Mouse (Mus musculus) common myeloid progenitor, adult 5-6 weeks (primary cell): ENCODE results near the gene Pramel1. TPM values are rescaled to one million over a fixed set of nuclear protein-coding genes. Genes with fewer than 3 reads are reported as not detected.
"Not testable (repeated sequence)": the region's sequence is repeated elsewhere in the genome, so short reads cannot be mapped to it uniquely, and the experiment has no call there.

ENCODE experiments used
- ATAC-seq: replicated peaks from 2 replicates; pipeline ENCODE4 v1.8.0; 2016; ENCODE audit warnings: low read depth, mild to moderate bottlenecking, moderate TSS enrichment, inconsistent platforms; ENCODE audit not compliant: poor library complexity, severe bottlenecking
- total RNA-seq: library from RNA; stranded (forward); fragments of 200-1000, 187-1606 nt; gene quantifications from 2 replicates; pipeline ENCODE4 v1.2.3, GENCODE M21; 2017

Pramel1 gene
- total RNA-seq, 1 experiment from 2014 or later = not detected

DNA sequence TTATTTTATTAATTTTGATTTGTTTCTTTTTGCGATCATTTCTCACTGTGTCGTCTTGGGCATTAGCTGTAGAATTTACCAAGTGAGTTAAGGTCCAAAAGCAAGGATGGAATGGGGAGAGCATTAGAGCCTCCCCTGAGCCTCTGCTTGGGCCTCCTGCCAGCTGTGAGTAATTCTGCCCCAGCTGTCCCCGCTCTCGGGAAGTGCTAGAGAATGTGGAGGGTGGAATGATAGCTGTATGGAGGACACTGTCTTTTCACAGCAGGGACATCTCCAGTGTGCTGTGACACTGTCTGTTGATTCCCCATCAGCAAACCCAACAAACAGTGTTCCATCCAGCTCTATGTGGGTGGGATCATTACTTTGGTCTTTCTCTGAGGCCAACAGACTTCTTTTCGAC lies 32.5 kb downstream of the Pramel1 start:
- not testable (repeated sequence) for ATAC-seq

Other genes with a start within 250 kb of the Pramel1 start
- 10.1 and 15.4 TPM in 2 replicates for gene Prdm2, start 181.4 kb upstream of the Pramel1 start, total RNA-seq
- gene Pdpn, start 94.9 kb upstream of the Pramel1 start, total RNA-seq = not detected in 2 replicates
- gene Lrrc38, start 44.7 kb upstream of the Pramel1 start, total RNA-seq = not detected in 2 replicates
- gene Pramef8, start 18.0 kb downstream of the Pramel1 start, total RNA-seq = 7.0 and 19.9 TPM in 2 replicates
- not detected in 2 replicates for gene Oog4, start 55.9 kb downstream of the Pramel1 start, total RNA-seq
- gene Gm13043, start 116.9 kb downstream of the Pramel1 start, total RNA-seq = not detected in 2 replicates
- not detected in 2 replicates for gene Gm13040, start 141.5 kb downstream of the Pramel1 start, total RNA-seq
- gene BC080695, start 157.3 kb downstream of the Pramel1 start, total RNA-seq = not detected in 2 replicates
- gene Gm13057, start 157.3 kb downstream of the Pramel1 start, total RNA-seq = not detected in 2 replicates
- not detected in 2 replicates for gene Gm13083, start 220.6 kb downstream of the Pramel1 start, total RNA-seq